Mouse (Mus musculus) left cerebral cortex, postnatal 4 days (tissue): ENCODE measurements around the gene Osgin1. TPM values are rescaled to one million over a fixed set of nuclear protein-coding genes. Genes with fewer than 3 reads are reported as not detected.

ENCODE experiments used
- DNase-seq: peaks from one replicate; pipeline ENCODE4 v3.0.0-alpha.2; 2022
- intact Hi-C: fragments of 180-260 bp; cut with DNase I; formaldehyde crosslinking; loops from one replicate; pipeline ENCODE4 v1.15.1; 2025
- total RNA-seq, 2 experiments: library from RNA; stranded (reverse); gene quantifications; 2 replicates each; pipeline ENCODE4 v1.2.3; 2021

Gene Osgin1
- total RNA-seq, 2 experiments from 2014 or later = 0.30 TPM; not detected in 1

GRCm38 (mm10) chr8:119439893-119440249 is 5.9 kb downstream of the Osgin1 start:
- intact Hi-C loops = loop anchor here (5.0 to 10.0 kb wide), 3 partner anchors 165 to 335 kb away; partner anchors contain the start of genes Taf1c and Tldc1
- peak; percentile 37 for DNase-seq

DNA sequence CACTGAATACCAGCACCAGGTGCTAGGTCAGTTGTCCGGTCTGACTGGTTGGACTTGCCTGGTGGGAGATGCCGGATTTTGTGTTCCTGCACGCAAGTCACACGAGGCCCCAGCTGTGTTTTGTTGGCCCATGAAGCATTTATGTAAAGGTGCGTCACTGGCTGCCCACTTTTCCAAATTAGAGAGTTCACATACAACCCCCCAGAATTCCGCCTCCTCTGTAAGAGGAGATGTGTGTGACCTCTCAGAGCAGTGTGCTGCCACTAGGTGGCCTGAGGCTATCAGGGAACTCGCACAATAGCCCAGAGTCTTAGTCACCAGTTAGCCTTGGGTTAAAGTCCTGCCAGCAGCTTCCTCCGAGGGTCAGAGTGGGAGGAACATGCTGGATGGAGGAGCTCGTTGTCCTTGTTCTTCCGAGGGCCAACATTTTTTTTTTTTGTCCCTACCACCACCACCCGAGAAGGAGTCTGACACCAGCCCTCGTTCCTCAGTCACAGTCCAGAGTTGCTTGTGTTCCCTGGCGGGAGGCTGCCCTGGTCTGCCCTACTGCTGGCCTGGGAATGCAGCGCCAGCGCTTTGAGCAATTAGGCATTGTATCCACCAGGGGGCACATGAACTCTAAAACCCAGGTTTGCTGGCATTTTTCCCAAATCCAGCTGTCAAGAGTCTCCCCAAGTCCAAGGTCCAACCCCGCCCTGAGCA is 6.5 kb downstream of the Osgin1 start:
- intact Hi-C loops = loop anchor here (5.0 to 10.0 kb wide), 2 partner anchors 164 to 237 kb away; partner anchors contain the start of gene Taf1c

DNA sequence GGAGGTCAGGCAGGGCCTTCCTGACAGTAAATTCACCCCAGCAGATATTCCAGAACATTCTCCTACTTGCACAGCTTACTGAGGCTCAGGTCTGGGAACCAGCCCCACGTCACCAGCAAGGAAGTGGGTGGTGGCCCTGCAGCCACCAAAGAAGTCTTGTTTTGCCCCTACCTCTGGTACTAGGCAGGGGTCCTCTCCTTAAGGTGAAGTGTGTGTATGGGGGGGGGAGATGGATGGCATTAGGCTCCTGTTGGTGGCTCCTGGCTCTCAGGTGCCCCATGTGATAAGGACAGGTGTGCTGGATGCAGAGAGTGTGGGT is 7.0 kb downstream of the Osgin1 start:
- intact Hi-C loops = loop anchor here (5.0 to 10.0 kb wide), 2 partner anchors 164 to 236 kb away; partner anchors contain the start of gene Taf1c
- DNase-seq = no peak

More for the DNA sequence above, 6.5 kb downstream of the Osgin1 start:
- DNase-seq = peak; percentile 59

- intact Hi-C loops = loop anchor here (5.0 to 10.0 kb wide), 2 partner anchors 163 to 235 kb away; partner anchors contain the start of gene Taf1c
- DNase-seq = no peak
Observed at GRCm38 (mm10) chr8:119442013-119442412, 8.1 kb downstream of the Osgin1 start.

DNA sequence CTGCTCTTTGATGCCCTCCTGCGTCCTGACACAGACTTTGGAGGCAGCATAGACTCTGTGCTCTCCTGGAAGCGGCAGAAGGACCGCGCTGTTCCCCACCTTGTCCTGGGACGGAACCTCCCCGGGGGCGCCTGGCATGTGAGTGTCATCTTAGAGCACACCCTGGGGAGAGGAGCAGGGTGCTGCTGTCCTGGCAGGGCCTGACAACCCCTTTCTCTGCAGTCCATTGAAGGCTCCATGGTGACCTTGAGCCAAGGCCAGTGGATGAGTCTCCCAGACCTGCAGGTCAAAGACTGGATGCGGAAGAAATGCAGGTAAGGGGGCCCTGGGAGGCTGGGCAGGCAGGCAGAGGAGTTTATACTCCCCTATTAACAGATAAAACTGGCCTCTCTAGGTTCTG is 9.0 kb downstream of the Osgin1 start:
- intact Hi-C loops = loop anchor here (5.0 to 10.0 kb wide), 2 partner anchors 162 to 234 kb away; partner anchors contain the start of gene Taf1c
- no peak for DNase-seq

GRCm38 (mm10) chr8:119446211-119446989 is 12.5 kb downstream of the Osgin1 start, which contains the start of gene Necab2:
Gene Necab2 (plus strand): TSS chr8:119446719.
- intact Hi-C loops = loop anchor here (5.0 to 10.0 kb wide), 3 partner anchors 56 to 158 kb away; partner anchors contain the start of genes Slc38a8 and Taf1c

GRCm38 (mm10) chr8:119446990-119447780 is 13.3 kb downstream of the Osgin1 start:
- DNase-seq = peak; percentile 34
- intact Hi-C loops = loop anchor here (5.0 to 10.0 kb wide), 3 partner anchors 55 to 158 kb away; partner anchors contain the start of genes Slc38a8 and Taf1c

More at GRCm38 (mm10) chr8:119446211-119446989, 12.5 kb downstream of the Osgin1 start, which contains the start of gene Necab2:
- peak; percentile 95 for DNase-seq

- DNase-seq = no peak
- intact Hi-C loops = loop anchor here (5.0 to 10.0 kb wide), 3 partner anchors 55 to 157 kb away; partner anchors contain the start of genes Slc38a8 and Taf1c
Observed at GRCm38 (mm10) chr8:119447781-119448170, 13.9 kb downstream of the Osgin1 start.

DNA sequence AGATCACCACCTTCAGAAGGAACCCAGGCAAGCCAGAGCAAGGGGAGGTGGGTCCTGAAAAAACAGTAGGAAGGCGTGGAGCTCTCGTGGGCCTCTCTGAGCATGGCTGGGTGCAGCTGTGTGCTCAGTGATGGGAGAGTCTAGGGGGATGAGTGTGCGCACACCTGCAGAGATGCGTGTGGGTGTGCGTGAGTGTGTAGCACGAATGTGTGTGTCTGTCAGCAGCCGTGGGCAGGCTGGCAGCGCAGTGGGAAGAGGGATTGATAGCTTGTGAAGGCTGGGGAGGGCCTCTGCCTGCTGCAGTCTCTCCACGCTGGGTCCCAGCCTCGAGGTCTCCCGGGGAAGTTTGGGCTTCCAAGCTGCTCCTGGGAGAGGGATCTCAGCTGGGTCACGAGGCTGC is 15.7 kb downstream of the Osgin1 start:
- intact Hi-C loops = loop anchor here (5.0 to 10.0 kb wide), 3 partner anchors 53 to 155 kb away; partner anchors contain the start of genes Slc38a8 and Taf1c

DNA sequence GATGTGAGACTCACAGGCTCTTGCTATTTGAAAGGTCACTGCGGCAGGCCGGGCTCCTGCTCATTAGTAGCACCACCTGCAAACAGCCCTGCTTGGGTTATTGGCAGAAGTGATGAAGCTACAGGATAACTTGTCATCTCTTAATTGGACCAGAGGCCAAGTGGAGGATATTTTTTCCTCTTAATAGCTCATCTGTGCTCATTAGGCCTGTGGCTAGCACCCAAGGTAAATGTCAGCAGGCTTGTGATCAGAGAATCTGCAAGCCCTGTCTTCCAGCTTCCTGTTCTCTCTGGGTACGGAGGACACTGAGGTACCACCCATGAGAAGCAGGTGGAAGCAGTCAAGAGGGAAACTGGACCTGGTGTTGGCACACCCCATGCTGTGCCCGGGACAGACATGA is 17.2 kb downstream of the Osgin1 start:
- no peak for DNase-seq
- intact Hi-C loops = no loop called here

More for the DNA sequence above, 15.7 kb downstream of the Osgin1 start:
- DNase-seq = no peak

GRCm38 (mm10) chr8:119452919-119453318 is 19.0 kb downstream of the Osgin1 start:
- DNase-seq = no peak
- intact Hi-C loops = no loop called here

- intact Hi-C loops = no loop called here
- no peak for DNase-seq
Observed at GRCm38 (mm10) chr8:119456045-119456444, 22.1 kb downstream of the Osgin1 start.

DNA sequence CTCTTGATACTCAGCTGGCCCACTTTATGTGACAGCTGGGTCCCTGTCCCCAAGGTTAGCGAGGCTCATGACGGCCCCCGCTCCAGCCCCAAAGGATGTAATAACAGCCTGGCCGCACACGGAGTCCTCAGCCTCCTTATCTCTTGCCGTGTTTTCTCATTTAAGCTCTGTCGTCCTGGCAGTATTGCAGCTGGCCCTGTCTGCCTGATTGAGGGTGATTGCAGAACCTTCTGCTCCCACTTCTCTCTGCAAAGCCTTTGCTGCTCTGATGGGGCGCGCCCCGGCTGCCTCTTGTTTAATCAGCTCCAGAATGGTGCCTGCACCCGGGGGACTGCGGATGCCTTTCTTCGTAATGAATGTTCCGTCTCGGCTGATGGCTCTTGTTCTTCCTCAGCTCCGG is 25.8 kb downstream of the Osgin1 start:
- intact Hi-C loops = no loop called here
- DNase-seq = peak; percentile 55

GRCm38 (mm10) chr8:119461356-119461755 is 27.4 kb downstream of the Osgin1 start:
- DNase-seq = peak; percentile 60
- intact Hi-C loops = no loop called here

DNA sequence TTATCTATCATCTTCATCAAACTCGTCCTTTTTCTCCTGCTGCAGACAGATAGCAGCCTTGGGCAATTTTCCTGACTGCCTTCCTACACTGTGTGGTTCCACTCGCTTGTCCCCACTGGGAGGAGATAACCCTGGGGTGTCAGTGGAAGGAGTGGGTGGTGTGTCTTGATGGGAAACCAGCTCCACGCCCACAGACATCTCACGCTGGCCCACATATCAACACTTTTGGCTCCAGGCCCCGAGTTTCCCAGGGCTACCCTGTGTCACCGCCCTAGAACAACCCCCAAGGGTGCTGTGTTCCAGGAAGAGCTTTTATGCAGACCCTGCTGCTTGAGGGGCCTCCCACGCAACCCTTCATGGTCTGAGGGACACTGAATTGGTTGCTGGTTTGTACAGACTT is 29.8 kb downstream of the Osgin1 start:
- DNase-seq = no peak
- intact Hi-C loops = no loop called here

GRCm38 (mm10) chr8:119466105-119466504 is 32.2 kb downstream of the Osgin1 start:
- intact Hi-C loops = no loop called here
- peak; percentile 35 for DNase-seq

DNA sequence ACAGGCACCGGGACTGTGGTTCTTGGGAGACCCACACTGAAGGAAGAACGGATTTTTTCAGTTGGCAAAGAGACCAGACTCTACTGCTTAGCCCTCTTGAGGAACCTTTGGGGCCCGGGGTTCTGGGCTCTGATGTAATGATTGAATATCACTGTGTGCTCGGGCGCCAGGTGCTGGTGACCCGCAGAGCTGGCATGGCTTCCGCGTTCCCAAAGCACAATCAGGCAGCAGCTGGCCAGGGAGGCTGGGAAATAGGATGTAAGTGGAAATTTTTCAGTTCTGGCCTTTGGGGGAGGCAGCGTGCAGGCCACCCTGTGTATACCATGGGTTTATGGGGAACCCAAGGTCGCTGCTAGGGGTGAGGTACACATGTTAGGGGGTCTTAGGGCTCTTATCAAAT is 32.9 kb downstream of the Osgin1 start:
- DNase-seq = peak; percentile 44
- intact Hi-C loops = no loop called here

GRCm38 (mm10) chr8:119468091-119468490 is 34.2 kb downstream of the Osgin1 start:
- intact Hi-C loops = no loop called here
- DNase-seq = peak; percentile 40

GRCm38 (mm10) chr8:119478684-119479083 is 44.8 kb downstream of the Osgin1 start:
- no peak for DNase-seq
- intact Hi-C loops = no loop called here

DNA sequence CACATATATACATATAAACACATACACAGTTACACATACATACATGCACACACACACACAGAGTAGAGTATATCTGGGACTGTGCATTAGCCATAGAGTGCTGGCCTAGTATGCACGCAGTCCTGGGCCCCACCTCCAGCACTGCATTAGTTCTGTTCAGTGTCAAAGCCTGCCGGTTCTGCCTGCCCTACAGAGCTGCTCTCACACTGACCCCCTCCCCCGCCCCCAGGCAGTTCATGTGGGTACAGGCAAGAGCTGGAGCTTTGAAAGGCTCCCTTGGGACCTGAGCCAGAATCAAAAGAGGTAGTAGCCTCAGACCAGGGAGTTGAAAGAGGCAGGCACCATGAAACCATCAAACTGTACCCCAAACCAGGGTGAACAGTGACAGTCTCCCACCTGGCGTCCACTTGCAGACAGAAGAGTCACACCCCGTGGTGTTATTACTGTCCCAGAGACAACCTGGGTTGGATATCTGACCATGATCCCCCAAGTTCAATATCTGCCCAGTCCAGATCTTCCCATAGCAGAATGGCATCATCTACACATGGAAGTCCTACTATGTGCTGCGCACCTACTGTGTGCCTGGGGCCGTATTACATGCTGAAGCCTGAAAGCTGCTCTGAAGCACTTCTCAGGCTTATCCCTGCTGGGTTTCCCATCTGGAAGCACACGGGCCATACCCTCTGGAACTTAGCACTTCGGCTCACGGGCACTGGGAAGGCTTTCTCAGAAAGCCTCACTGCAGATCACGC is 50.4 kb downstream of the Osgin1 start:
- DNase-seq = no peak
- intact Hi-C loops = no loop called here
